Mouse (Mus musculus) E14TG2a.4 (cell line): Measurements from ENCODE around the gene Nedd9.
A peak's percentile ranks its signal among the peaks of the same experiment; 100 is the strongest.

ENCODE experiments used
- H3K27me3 ChIP-seq: 2 replicates; pipeline ENCODE4 v1.6.1; 2014; ENCODE audit warnings: low read length, control low read depth; ENCODE audit not compliant: insufficient read depth
- H3K36me3 ChIP-seq: 2 replicates; pipeline ENCODE4 v1.6.1; 2014; ENCODE audit warnings: low read length, control low read depth; ENCODE audit not compliant: insufficient read depth
- H3K4me1 ChIP-seq: replicated peaks from 2 replicates; pipeline ENCODE4 v1.6.1; 2014; ENCODE audit warnings: low read depth, low read length, control low read depth
- H3K4me3 ChIP-seq: replicated peaks from 2 replicates; pipeline ENCODE4 v1.5.1; 2014; ENCODE audit warnings: mild to moderate bottlenecking, low read length
- H3K9me3 ChIP-seq: 2 replicates; pipeline ENCODE4 v1.6.1; 2014; ENCODE audit warnings: low read length, control low read depth
- CTCF ChIP-seq: conservative IDR thresholded peaks from 2 replicates; pipeline ENCODE4 v1.5.1; 2014; ENCODE audit warnings: low read length
- NANOG ChIP-seq: IDR thresholded peaks from 2 replicates; pipeline ENCODE4 v1.6.1; 2014; ENCODE audit warnings: borderline replicate concordance, low read length, mixed read lengths
- POU5F1 ChIP-seq: IDR thresholded peaks from 2 replicates; pipeline ENCODE4 v1.6.1; 2014; ENCODE audit warnings: low read length, borderline replicate concordance

Nedd9 gene

DNA sequence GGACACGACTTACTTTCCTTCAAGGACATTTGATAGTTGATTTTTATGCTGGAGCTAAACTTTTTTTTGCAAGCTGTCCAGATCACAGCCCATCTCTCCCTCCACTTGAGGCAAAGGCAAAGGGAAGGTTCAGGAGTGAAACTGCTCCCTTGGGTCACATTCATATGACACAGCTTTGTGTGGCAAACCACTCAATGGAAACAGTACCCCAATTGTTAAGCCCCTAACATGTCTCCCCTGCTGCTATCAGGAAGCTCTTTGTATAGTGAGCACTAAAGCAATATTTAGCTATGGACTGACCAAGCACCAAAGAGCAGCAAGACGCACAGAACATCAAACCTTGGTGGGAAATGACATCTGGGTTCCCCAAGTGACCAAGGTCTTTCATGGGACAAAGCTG is 158.7 kb downstream of the Nedd9 start:
- TF ChIP-seq POU5F1: no peak
- no peak for TF ChIP-seq NANOG
- TF ChIP-seq CTCF: no peak
- Histone ChIP-seq H3K4me3 (no peak overlapping the region), H3K36me3 (no peaks in the 10 kb centered on the region), H3K4me1 (no peaks in the 10 kb centered on the region), H3K9me3 (peaks cover 7% of the 10 kb centered on the region; the same call in 1 of the 2 replicates), H3K27me3 (no peaks in the 10 kb centered on the region)

DNA sequence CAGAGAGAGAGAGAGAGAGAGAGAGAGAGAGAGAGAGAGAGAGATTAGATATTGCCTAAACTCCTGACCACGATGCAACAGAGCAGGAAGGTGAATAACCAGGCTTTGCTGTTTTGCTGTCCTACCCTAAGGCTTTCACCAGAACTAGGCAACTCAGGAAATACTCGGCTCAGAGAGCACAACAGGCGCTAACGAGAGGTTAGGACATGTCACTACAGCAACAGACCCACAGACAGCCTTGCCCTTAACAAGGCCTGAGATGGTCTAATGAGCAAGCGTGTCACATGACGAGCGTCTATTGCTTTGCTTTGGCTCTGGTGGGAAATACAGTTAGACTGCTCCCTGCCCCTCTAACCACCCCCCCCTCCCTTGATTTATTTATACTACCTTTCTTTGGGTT is 159.6 kb downstream of the Nedd9 start:
- Histone ChIP-seq H3K4me1 (no peaks in the 10 kb centered on the region), H3K36me3 (no peaks in the 10 kb centered on the region), H3K4me3 (no peak overlapping the region), H3K9me3 (peaks cover 7% of the 10 kb centered on the region; the same call in 1 of the 2 replicates), H3K27me3 (no peaks in the 10 kb centered on the region)
- TF ChIP-seq POU5F1 (no peak), NANOG (no peak), CTCF (no peak)

DNA sequence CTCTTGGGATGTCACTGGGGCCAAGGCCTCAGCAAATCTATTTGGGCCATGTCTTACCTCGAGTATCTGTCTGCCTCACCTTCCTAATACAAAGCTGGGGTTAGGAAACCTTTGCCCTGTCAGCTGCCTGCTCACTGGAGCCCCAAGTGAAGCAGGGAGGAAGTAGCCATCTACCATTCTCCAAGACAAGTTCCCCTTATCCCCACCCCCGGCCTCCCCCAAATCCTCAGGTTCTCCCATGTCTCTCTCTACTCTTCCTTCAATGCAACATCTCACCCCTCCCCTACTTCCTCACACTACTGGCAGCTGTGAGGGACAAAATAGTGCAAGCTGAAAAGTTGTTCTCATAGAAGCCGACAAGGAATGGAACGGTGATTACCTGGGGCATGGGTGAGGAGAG is 161.0 kb downstream of the Nedd9 start:
- TF ChIP-seq NANOG: no peak
- TF ChIP-seq POU5F1: no peak
- TF ChIP-seq CTCF: no peak
- no peaks in the 10 kb centered on the region for H3K27me3 ChIP-seq
- no peaks in the 10 kb centered on the region for H3K4me1 ChIP-seq
- peaks cover 12% of the 10 kb centered on the region; the same call in 1 of the 2 replicates for H3K9me3 ChIP-seq
- H3K36me3 ChIP-seq: no peaks in the 10 kb centered on the region
- H3K4me3 ChIP-seq: no peak overlapping the region

DNA sequence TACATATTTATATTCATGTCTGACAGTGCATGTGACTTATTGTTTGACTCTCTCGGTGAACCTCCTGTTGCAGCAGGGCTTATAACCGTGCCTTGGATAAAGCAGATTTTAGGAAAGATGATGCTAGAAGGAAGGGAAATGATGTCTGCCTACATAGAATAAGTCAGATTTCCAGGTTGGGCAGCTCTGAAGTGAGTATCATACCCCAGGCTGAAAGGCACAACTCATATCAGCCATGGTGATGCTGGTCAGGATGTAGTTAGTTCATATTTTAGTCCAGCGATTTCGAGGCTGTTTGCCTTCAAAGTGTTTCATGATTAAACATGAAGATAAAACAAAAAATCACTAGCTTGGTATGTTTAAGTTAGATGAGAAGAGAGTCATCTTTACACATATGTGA is 161.8 kb downstream of the Nedd9 start:
- peaks cover 5% of the 10 kb centered on the region; the same call in 1 of the 2 replicates for H3K9me3 ChIP-seq
- H3K4me3 ChIP-seq: no peak overlapping the region
- no peaks in the 10 kb centered on the region for H3K36me3 ChIP-seq
- no peaks in the 10 kb centered on the region for H3K27me3 ChIP-seq
- TF ChIP-seq POU5F1 (no peak), CTCF (no peak)
- H3K4me1 ChIP-seq: no peaks in the 10 kb centered on the region

DNA sequence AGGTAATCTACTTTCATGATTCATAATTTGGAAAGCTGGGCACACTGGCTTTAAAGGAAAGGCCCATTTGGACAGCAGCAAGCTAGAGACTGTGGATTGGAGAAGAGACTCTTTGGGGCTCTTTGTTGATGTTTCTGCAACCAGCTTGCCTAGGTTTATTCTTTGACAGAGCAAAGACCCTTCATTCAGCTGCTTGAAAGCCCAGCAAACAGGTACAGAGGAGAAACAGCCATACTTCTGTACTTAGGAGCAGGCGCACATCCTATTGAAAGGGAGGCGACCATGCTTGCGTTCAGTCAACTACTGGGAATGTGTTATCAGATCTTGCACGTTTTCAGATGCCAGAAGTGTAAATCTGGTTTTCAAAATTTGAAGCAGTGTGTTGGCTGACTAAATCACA is 162.5 kb downstream of the Nedd9 start:
- Histone ChIP-seq H3K36me3 (no peaks in the 10 kb centered on the region), H3K9me3 (peaks cover 5% of the 10 kb centered on the region; the same call in 1 of the 2 replicates), H3K27me3 (no peaks in the 10 kb centered on the region), H3K4me3 (no peak overlapping the region), H3K4me1 (no peaks in the 10 kb centered on the region)
- TF ChIP-seq POU5F1: no peak

DNA sequence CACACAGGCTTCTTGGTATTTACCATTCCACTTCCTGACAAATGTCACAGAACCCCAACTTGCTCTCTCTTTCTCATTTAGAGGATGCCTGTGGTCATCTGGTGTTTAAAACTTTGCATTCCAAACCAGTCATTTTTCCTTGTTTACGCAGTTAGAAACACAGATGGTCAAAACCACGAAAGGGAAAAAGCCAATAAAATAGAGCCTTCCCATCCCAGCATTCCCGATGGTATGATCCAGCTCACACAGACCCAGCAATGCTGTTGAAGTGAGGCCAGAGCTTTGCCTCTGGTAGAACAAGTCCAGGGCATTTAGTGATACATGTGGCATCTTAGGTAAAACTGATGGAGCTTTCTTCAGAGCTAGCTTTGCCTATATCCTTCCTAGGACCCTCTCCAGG is 165.7 kb downstream of the Nedd9 start:
- H3K27me3 ChIP-seq: no peaks in the 10 kb centered on the region
- TF ChIP-seq NANOG (no peak), POU5F1 (no peak), CTCF (no peak)
- no peaks in the 10 kb centered on the region for H3K4me1 ChIP-seq
- no peak overlapping the region for H3K4me3 ChIP-seq
- peaks cover 5% of the 10 kb centered on the region; the same call in 1 of the 2 replicates for H3K9me3 ChIP-seq
- H3K36me3 ChIP-seq: no peaks in the 10 kb centered on the region

DNA sequence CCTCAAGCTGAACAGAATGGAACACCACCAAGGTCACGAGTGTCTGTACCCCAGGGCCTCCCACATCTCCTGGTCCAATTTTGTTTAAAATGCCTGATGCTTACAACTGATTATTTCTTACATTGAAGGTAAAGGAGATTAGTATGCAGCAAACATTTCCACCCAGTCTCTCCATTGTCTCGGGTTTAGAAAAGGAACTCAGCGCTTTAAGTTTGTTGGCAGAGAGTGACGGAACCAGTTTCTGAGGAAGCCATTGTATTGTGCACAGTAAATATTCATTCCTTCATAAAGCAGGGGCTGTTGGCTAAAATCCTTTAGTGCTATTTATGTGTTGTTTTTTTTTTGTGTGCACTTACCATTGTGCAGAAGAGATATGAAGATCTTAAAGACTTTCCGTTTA is 166.4 kb downstream of the Nedd9 start:
- Histone ChIP-seq H3K9me3 (peaks cover 5% of the 10 kb centered on the region; the same call in 1 of the 2 replicates), H3K4me1 (no peaks in the 10 kb centered on the region), H3K4me3 (no peak overlapping the region), H3K27me3 (no peaks in the 10 kb centered on the region), H3K36me3 (no peaks in the 10 kb centered on the region)
- TF ChIP-seq POU5F1 (no peak), NANOG (no peak), CTCF (no peak)

DNA sequence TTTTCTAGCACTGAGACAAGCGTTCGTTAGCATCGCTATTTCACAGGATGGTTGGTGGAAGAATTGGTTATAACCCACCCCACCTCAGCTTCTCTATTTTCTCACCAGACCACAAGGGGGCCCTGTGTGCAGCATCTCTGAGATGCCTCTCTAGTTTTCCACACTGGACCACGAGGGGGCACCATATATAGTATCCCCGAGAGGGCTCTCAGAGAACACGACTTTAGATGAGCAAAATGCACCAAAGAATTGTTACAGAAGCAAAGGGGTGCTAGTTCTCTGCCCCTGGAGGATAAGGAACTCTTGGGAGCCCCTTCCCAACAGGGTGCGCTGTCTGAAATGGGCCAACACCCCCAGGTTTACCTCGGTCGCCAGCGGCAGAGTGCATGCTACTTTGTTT is 184.4 kb downstream of the Nedd9 start:
- no peaks in the 10 kb centered on the region for H3K36me3 ChIP-seq
- no peaks in the 10 kb centered on the region for H3K9me3 ChIP-seq
- no peaks in the 10 kb centered on the region for H3K27me3 ChIP-seq
- peak; percentile 84 for TF ChIP-seq CTCF
- no peak for TF ChIP-seq NANOG
- H3K4me3 ChIP-seq: no peak overlapping the region
- no peaks in the 10 kb centered on the region for H3K4me1 ChIP-seq

DNA sequence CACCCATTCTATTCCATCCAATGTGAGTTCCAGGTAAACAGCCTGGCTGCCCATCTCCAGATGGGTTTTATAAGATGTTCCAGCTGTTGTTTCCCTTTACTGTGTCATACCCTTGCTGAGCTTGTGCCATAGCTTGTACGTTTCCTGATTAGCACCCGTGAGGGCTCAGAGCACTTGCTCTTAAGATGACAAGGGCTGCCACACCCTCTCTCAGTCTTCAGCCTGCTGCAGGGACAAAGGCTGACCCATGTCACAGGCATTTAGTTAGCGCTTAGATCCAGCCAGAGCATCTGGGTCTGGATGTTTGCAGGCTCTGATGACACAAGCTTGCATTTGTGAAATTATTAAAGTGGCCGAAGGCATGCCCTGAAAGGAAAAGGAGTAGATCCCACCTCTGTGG is 187.1 kb downstream of the Nedd9 start:
- H3K4me3 ChIP-seq: no peak overlapping the region
- H3K4me1 ChIP-seq: no peaks in the 10 kb centered on the region
- no peaks in the 10 kb centered on the region for H3K27me3 ChIP-seq
- H3K9me3 ChIP-seq: no peaks in the 10 kb centered on the region
- no peak for TF ChIP-seq NANOG
- no peaks in the 10 kb centered on the region for H3K36me3 ChIP-seq

DNA sequence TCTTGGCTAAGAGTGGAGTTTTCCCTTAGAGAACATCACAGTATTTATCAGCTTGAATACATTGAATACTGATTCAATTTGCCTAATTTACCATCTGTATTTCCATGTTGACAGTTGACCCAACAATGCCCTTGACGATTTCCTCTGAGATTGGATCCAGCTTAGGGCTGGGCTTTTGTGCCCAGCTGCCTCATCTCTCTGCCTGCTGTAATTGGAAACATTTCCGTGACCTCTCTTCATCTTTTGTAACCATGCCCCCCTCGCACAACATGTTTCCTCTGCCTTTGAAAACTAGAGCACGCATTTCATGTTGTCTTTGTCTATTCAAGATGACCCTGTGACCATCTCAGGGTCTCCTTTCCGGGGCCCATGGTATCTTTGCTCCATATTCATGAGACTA is 188.2 kb downstream of the Nedd9 start:
- Histone ChIP-seq H3K36me3 (no peaks in the 10 kb centered on the region), H3K9me3 (no peaks in the 10 kb centered on the region), H3K4me1 (no peaks in the 10 kb centered on the region), H3K4me3 (no peak overlapping the region), H3K27me3 (no peaks in the 10 kb centered on the region)
- TF ChIP-seq NANOG: no peak
- TF ChIP-seq CTCF: no peak
- no peak for TF ChIP-seq POU5F1
